Mouse (Mus musculus): ENCODE measurements at regions not wholly inside any gene's neighbourhood (a gene's known extent, or its start where the extent isn't known, plus 50 kb on each side); places are given as distances from the start of the nearest gene placed in this dataset.

GRCm38 (mm10) chr17:45907587-45907986 is 124.6 kb downstream of the Vegfa start:
- H3K9me3 ChIP-seq (replicated peaks) = no peaks in the 10 kb centered on the region
- H3K27ac ChIP-seq (replicated peaks) = no peak overlapping the region
- H3K9ac ChIP-seq (replicated peaks) = no peak overlapping the region
- no peaks in the 10 kb centered on the region for H3K4me1 ChIP-seq
- H3K27me3 ChIP-seq (replicated peaks) = no peaks in the 10 kb centered on the region; the same call in 1 of the 2 replicates
- WGBS = 56% methylated on average over 11 of the region's 11 CpGs
- no peaks in the 10 kb centered on the region for H3K36me3 ChIP-seq
- H3K4me2 ChIP-seq = no peak overlapping the region
- no peak overlapping the region for H3K4me3 ChIP-seq (replicated peaks)
- peak; percentile 14; the same call in 1 of the 2 replicates for ATAC-seq (ENCODE audit: low FRiP score)

GRCm38 (mm10) chr17:45905596-45905995 is 126.6 kb downstream of the Vegfa start:
- no peak overlapping the region for H3K4me3 ChIP-seq (replicated peaks)
- no peaks in the 10 kb centered on the region for H3K9me3 ChIP-seq (replicated peaks)
- ATAC-seq (ENCODE audit: low FRiP score) = no peak
- no peak overlapping the region for H3K27ac ChIP-seq (replicated peaks)
- no peaks in the 10 kb centered on the region for H3K36me3 ChIP-seq
- no peak overlapping the region for H3K9ac ChIP-seq (replicated peaks)
- H3K4me2 ChIP-seq = no peak overlapping the region
- H3K27me3 ChIP-seq (replicated peaks) = no peaks in the 10 kb centered on the region; the same call in 1 of the 2 replicates
- WGBS = 76% methylated on average over 7 of the region's 7 CpGs
- no peaks in the 10 kb centered on the region for H3K4me1 ChIP-seq

GRCm38 (mm10) chr17:45904251-45904650 is 127.9 kb downstream of the Vegfa start:
- ATAC-seq (ENCODE audit: low FRiP score) = no peak
- 81% methylated on average over 4 of the region's 4 CpGs for WGBS
- Histone ChIP-seq H3K27ac (replicated peaks) (no peak overlapping the region), H3K4me2 (no peak overlapping the region), H3K4me3 (replicated peaks) (no peak overlapping the region), H3K9me3 (replicated peaks) (no peaks in the 10 kb centered on the region), H3K4me1 (no peaks in the 10 kb centered on the region), H3K27me3 (replicated peaks) (no peaks in the 10 kb centered on the region; the same call in 1 of the 2 replicates), H3K36me3 (no peaks in the 10 kb centered on the region), H3K9ac (replicated peaks) (no peak overlapping the region)

- WGBS = 93% methylated on average over 9 of the region's 9 CpGs
- H3K4me1 ChIP-seq = no peaks in the 10 kb centered on the region
- no peaks in the 10 kb centered on the region for H3K9me3 ChIP-seq (replicated peaks)
- H3K4me2 ChIP-seq = no peak overlapping the region
- H3K27me3 ChIP-seq (replicated peaks) = no peaks in the 10 kb centered on the region
- no peak overlapping the region for H3K27ac ChIP-seq (replicated peaks)
- no peaks in the 10 kb centered on the region for H3K36me3 ChIP-seq
- no peak overlapping the region for H3K9ac ChIP-seq (replicated peaks)
- no peak for ATAC-seq (ENCODE audit: low FRiP score)
- H3K4me3 ChIP-seq (replicated peaks) = no peak overlapping the region
Measured at GRCm38 (mm10) chr17:45903294-45903693, 128.9 kb downstream of the Vegfa start.

GRCm38 (mm10) chr17:45902668-45903067 is 129.5 kb downstream of the Vegfa start:
- no peak overlapping the region for H3K4me2 ChIP-seq
- 94% methylated on average over 7 of the region's 7 CpGs for WGBS
- H3K4me3 ChIP-seq (replicated peaks) = no peak overlapping the region
- H3K9me3 ChIP-seq (replicated peaks) = no peaks in the 10 kb centered on the region
- no peak overlapping the region for H3K27ac ChIP-seq (replicated peaks)
- H3K36me3 ChIP-seq = no peaks in the 10 kb centered on the region
- no peaks in the 10 kb centered on the region for H3K27me3 ChIP-seq (replicated peaks)
- no peak overlapping the region for H3K9ac ChIP-seq (replicated peaks)
- H3K4me1 ChIP-seq = no peaks in the 10 kb centered on the region
- ATAC-seq (ENCODE audit: low FRiP score) = no peak

- Histone ChIP-seq H3K27ac (replicated peaks) (no peak overlapping the region), H3K9ac (replicated peaks) (no peak overlapping the region), H3K36me3 (no peaks in the 10 kb centered on the region), H3K27me3 (replicated peaks) (no peaks in the 10 kb centered on the region), H3K4me3 (replicated peaks) (no peak overlapping the region), H3K9me3 (replicated peaks) (no peaks in the 10 kb centered on the region), H3K4me1 (peaks cover 18% of the 10 kb centered on the region), H3K4me2 (no peak overlapping the region)
- ATAC-seq (ENCODE audit: low FRiP score) = no peak
- 48% methylated on average over 4 of the region's 4 CpGs for WGBS
Measured at GRCm38 (mm10) chr17:45896922-45897302, 135.3 kb downstream of the Vegfa start.

GRCm38 (mm10) chr17:45896142-45896921 is 135.8 kb downstream of the Vegfa start:
- Histone ChIP-seq H3K4me3 (replicated peaks) (no peak overlapping the region), H3K9ac (replicated peaks) (no peak overlapping the region), H3K9me3 (replicated peaks) (no peaks in the 10 kb centered on the region), H3K36me3 (no peaks in the 10 kb centered on the region), H3K4me1 (peaks cover 18% of the 10 kb centered on the region), H3K27me3 (replicated peaks) (no peaks in the 10 kb centered on the region), H3K27ac (replicated peaks) (no peak overlapping the region), H3K4me2 (no peak overlapping the region)
- 0 out of 2 replicates have a peak, but pooled peaks have one; percentile 35 for ATAC-seq (ENCODE audit: low FRiP score)
- 29% methylated on average over 12 of the region's 12 CpGs for WGBS

- no peak overlapping the region for H3K27ac ChIP-seq (replicated peaks)
- no peak for ATAC-seq (ENCODE audit: low FRiP score)
- H3K9ac ChIP-seq (replicated peaks) = no peak overlapping the region
- H3K4me1 ChIP-seq = peaks cover 18% of the 10 kb centered on the region
- H3K4me2 ChIP-seq = no peak overlapping the region
- H3K36me3 ChIP-seq = no peaks in the 10 kb centered on the region
- no peaks in the 10 kb centered on the region for H3K27me3 ChIP-seq (replicated peaks)
- no peak overlapping the region for H3K4me3 ChIP-seq (replicated peaks)
- H3K9me3 ChIP-seq (replicated peaks) = no peaks in the 10 kb centered on the region
- 96% methylated on average over 5 of the region's 5 CpGs for WGBS
Measured at GRCm38 (mm10) chr17:45894166-45894565, 138.0 kb downstream of the Vegfa start.

- no peak for ATAC-seq (ENCODE audit: low FRiP score)
- Histone ChIP-seq H3K27me3 (replicated peaks) (no peaks in the 10 kb centered on the region), H3K4me2 (no peak overlapping the region), H3K27ac (replicated peaks) (no peak overlapping the region), H3K36me3 (no peaks in the 10 kb centered on the region), H3K9me3 (replicated peaks) (no peaks in the 10 kb centered on the region), H3K9ac (replicated peaks) (no peak overlapping the region), H3K4me1 (peaks cover 18% of the 10 kb centered on the region), H3K4me3 (replicated peaks) (no peak overlapping the region)
- WGBS = 82% methylated on average over 6 of the region's 6 CpGs
Measured at GRCm38 (mm10) chr17:45893698-45894097, 138.5 kb downstream of the Vegfa start.

GRCm38 (mm10) chr17:45893094-45893493 is 139.1 kb downstream of the Vegfa start:
- Histone ChIP-seq H3K4me2 (no peak overlapping the region), H3K9ac (replicated peaks) (no peak overlapping the region), H3K4me1 (peaks cover 18% of the 10 kb centered on the region), H3K27me3 (replicated peaks) (no peaks in the 10 kb centered on the region), H3K27ac (replicated peaks) (no peak overlapping the region), H3K4me3 (replicated peaks) (no peak overlapping the region), H3K9me3 (replicated peaks) (no peaks in the 10 kb centered on the region), H3K36me3 (no peaks in the 10 kb centered on the region)
- WGBS = 57% methylated on average over 7 of the region's 7 CpGs
- ATAC-seq (ENCODE audit: low FRiP score) = no peak

- peaks cover 15% of the 10 kb centered on the region for H3K4me1 ChIP-seq
- WGBS = 62% methylated on average over 8 of the region's 8 CpGs
- no peaks in the 10 kb centered on the region for H3K36me3 ChIP-seq
- ATAC-seq (ENCODE audit: low FRiP score) = no peak
- no peak overlapping the region for H3K4me2 ChIP-seq
- no peak overlapping the region for H3K9ac ChIP-seq (replicated peaks)
- no peak overlapping the region for H3K4me3 ChIP-seq (replicated peaks)
- no peaks in the 10 kb centered on the region; the same call in 1 of the 2 replicates for H3K27me3 ChIP-seq (replicated peaks)
- no peak overlapping the region for H3K27ac ChIP-seq (replicated peaks)
- no peaks in the 10 kb centered on the region for H3K9me3 ChIP-seq (replicated peaks)
Measured at GRCm38 (mm10) chr17:45889451-45889850, 142.7 kb downstream of the Vegfa start.

- peaks cover 15% of the 10 kb centered on the region for H3K4me1 ChIP-seq
- H3K9ac ChIP-seq (replicated peaks) = no peak overlapping the region
- H3K27ac ChIP-seq (replicated peaks) = no peak overlapping the region
- no peaks in the 10 kb centered on the region; the same call in 1 of the 2 replicates for H3K27me3 ChIP-seq (replicated peaks)
- no peaks in the 10 kb centered on the region for H3K9me3 ChIP-seq (replicated peaks)
- no peak for ATAC-seq (ENCODE audit: low FRiP score)
- no peak overlapping the region for H3K4me3 ChIP-seq (replicated peaks)
- H3K4me2 ChIP-seq = no peak overlapping the region
- no peaks in the 10 kb centered on the region for H3K36me3 ChIP-seq
- 67% methylated on average over 7 of the region's 7 CpGs for WGBS
Measured at GRCm38 (mm10) chr17:45889051-45889450, 143.1 kb downstream of the Vegfa start.

Measured in neural tube, embryonic 15.5 days (tissue).